Mouse (Mus musculus): ENCODE results near the gene Gm21970.
A peak's percentile ranks its signal among the peaks of the same experiment; 100 is the strongest.
"Not testable (repeated sequence)": the region's sequence is repeated elsewhere in the genome, so short reads cannot be mapped to it uniquely, and the experiment has no call there.

Gene Gm21970

DNA sequence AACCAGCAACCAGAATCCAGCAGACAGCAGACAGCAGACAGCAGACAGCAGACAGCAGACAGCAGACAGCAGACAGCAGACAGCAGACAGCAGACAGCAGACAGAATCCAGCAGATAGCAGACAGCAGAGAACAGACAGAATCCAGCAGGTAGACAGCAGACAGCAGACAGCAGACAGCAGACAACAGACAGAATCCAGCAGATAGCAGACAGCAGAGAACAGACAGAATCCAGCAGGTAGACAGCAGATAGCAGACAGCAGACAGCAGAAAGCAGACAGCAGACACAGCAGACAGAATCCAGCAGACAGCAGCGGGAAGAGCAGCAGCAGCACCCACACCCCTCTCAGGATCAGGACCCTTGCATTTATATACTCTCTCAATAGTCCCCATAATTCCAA, 47.1 kb downstream of the Gm21970 start:
- not testable (repeated sequence) for DNase-seq (ENCODE audit: low read depth)

DNA sequence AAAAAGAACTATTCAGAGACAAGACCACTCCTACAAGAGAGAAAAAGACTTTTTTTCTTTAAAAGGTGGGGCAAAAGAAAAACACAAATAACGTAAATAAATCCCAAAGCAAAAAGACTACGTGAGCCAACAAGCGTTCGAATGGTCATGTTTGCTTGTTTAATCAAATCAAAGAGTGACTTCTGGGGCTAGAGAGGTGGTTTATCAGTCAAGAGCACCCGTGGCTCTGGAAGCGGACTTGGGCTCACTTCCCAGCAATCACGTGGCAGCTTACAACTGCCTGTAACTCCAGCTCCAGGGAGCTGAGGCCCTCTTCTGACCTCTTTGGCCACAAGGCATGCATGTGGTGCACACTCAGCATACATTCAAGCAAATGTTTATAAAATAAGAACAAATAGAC, 49.8 kb downstream of the Gm21970 start:
- peak; percentile 43 for DNase-seq (ENCODE audit: low read depth)

DNA sequence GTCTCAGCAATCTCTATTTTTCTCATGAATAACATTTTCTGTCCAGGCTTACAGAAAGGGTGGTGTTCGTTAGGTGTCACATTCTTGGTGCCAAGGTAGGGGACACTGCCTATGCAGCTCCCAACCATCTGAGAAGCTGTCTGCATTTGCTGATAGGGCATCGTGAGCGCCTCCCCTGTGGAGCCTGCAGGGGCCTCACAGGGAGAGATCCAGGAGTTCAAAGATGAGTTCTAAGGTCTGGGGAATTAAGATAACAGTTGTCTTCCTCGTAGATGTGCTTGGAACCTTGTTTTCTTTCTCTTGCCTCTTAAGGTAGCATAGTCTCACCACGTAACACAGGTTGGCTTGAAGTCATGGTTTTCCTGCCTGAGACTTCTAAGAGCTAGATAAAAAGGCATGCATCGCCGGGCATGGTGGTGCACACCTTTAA, 50.3 kb downstream of the Gm21970 start:
- DNase-seq (ENCODE audit: low read depth): no peak

DNA sequence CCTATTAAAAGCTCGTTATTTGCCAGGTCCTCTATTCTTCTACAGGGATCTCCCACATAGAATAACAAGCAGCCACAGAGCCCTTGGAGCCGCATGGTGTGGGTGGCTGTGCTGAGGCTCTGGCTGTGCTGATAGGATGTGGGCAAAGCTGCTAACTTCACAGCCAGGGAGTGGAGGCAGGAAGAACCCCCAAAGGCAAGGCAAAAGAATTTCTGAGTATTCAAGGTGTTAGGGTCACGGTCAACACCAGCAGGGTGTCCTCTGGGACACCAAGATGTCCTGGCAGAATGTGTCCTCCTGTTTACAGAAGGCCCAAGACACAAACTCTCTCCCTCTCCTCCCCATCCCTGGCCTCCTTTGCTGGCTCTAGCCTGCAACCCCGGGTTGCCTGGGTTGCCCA, 50.9 kb downstream of the Gm21970 start:
- no peak for DNase-seq (ENCODE audit: low read depth)

- DNase-seq (ENCODE audit: low read depth): no peak
Measured at GRCm38 (mm10) chr16:91443211-91443611, 51.7 kb downstream of the Gm21970 start.

DNA sequence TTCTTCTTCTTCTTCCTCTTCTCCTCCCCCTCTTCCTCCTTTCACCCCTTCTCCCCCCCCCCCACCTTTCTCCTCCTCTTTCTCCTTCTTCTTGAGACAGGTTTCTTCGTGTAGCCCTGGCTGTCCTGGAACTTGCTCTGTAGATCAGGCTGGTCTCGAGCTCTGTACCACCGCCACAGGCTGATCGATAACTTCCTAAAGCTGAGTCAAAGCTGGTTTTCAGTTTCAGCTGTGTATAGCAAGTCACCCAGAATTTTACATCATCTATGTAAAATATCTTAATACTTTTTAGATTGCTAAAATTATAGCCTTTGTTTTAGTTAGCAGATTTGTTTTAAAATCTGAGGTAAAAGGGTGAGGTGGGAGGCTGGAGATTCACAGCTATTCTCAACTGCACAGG, 53.3 kb downstream of the Gm21970 start:
- no peak for DNase-seq (ENCODE audit: low read depth)

- DNase-seq (ENCODE audit: low read depth): no peak
Measured at GRCm38 (mm10) chr16:91445566-91445965, 54.0 kb downstream of the Gm21970 start.

DNA sequence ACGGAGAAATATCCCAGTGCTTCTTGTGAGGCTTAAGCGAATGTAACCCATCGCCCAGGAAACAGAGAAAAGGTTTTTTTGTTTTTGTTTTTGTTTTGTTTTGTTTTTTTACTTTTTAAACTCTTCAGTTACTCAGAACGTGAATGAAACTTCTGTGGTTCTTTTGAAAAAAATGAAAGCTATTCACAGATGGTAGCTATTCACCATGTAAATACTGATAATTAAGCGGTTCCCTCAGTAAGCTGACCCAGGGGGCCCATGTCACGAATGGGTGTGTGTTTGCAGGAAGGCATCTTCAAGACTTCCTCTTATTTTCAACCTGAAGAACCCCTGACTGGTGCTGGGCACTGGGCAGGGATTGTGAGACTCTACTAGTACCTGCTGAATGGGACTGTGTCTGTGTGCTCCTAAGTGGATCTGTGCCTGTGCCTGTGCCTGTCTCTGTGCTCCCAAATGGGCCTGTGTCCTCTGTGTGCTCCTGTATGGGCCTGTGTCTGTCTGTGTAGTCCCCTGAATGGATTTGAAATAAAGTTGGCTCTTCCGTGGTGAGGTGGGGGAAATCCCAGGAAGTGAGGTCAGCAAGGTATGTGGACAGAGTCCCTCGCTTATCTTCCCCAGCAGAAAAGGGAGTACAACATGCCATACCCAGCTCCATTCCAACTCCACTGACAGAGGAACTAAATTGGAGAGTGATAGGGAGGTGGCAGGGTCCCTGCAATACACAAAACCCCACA, 55.4 kb downstream of the Gm21970 start:
- no peak for DNase-seq (ENCODE audit: low read depth)

- DNase-seq (ENCODE audit: low read depth): no peak
Measured at GRCm38 (mm10) chr16:91447512-91447900, 56.0 kb downstream of the Gm21970 start.

- DNase-seq (ENCODE audit: low read depth): no peak
Measured at GRCm38 (mm10) chr16:91448088-91448487, 56.6 kb downstream of the Gm21970 start.

DNA sequence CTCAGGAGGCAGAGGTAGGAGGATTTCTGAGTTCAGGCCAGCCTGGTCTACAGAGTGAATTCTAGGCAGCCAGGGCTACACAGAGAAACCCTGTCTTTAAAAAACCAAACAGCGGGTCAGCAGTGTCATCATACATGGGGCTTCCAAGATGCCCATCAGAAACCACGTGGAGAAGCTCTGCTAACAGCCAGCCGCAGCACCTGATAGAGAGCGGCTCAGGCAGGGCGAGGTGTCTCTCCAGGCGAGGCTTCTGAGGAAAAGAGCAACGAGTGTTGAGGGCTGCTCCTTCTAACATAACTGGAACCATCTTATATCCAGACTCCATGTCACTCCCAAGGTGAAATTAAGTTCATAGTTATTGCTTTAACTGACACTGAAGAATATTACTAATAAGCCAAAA, 57.4 kb downstream of the Gm21970 start:
- no peak for DNase-seq (ENCODE audit: low read depth)

DNA sequence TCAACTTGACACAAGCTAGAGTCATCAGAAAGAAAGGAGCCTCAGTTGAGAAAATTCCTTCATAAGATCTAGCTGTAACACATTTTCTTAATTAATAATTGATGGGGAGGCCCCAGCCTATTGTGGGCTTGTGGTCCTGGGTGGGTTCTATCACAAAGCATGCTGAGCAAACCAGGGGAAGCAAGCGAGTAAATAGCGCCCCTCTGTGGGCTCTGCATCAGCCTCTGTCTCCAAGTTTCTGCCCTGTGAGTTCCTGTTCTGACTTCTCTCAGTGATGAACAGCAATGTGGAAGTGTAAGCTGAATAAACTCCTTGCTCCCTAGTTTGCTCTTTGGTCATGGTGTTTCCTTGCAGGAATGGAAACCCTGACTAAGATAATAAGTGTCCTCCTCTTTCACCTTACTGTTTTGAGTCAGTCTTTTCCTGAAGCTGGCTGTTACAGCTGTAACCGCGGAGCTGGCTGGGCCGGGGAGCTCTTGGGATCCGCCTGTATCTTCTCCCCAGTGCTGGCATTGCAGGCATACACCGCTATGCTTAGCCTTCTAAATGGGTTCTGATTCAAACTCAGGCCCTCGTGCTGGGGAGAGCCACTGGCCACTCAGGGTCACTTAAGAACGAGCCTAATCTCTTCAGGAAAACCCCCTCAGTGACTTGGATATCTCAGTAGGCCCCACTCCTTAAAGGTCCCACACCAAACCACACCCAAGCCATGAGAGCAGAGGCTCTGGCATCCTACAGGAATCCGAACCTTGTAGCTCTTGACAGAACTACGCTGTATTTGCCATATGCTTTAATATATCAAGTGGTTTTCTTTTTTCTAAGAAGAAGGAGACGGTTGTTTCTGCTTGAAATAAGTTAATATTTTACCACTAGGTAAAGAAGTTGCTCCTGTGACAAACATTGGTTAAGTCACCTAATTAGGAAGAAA, 58.9 kb downstream of the Gm21970 start:
- no peak for DNase-seq (ENCODE audit: low read depth)

- no peak for DNase-seq (ENCODE audit: low read depth)
Measured at GRCm38 (mm10) chr16:91451949-91452348, 60.4 kb downstream of the Gm21970 start.

GRCm38 (mm10) chr16:91452363-91452896, 60.9 kb downstream of the Gm21970 start:
- peak; percentile 76 for DNase-seq (ENCODE audit: low read depth)

DNA sequence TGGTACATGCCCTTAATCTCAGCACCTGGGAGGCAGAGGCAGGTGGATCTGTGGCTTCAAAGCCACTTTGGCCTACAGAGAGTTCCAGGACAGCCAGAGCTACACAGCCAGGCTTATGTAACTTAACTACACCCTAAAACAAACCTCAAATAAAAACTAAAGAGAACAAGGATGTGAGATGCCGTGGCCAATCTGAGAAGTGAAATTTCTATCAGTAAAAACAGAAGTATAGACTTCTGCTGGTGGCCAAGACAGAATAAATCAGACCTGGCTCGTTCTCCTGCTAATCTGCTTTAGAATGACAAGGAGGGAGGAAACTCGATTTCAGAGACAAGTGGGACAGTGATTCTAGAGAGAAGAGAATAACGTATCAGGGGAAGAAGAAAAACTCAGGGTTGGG, 64.3 kb downstream of the Gm21970 start:
- DNase-seq (ENCODE audit: low read depth): no peak

GRCm38 (mm10) chr16:91458301-91458746, 66.8 kb downstream of the Gm21970 start:
- DNase-seq (ENCODE audit: low read depth): no peak

- DNase-seq (ENCODE audit: low read depth): no peak
Measured at GRCm38 (mm10) chr16:91458976-91459375, 67.5 kb downstream of the Gm21970 start.

GRCm38 (mm10) chr16:91459396-91459795, 67.9 kb downstream of the Gm21970 start:
- DNase-seq (ENCODE audit: low read depth): no peak

DNA sequence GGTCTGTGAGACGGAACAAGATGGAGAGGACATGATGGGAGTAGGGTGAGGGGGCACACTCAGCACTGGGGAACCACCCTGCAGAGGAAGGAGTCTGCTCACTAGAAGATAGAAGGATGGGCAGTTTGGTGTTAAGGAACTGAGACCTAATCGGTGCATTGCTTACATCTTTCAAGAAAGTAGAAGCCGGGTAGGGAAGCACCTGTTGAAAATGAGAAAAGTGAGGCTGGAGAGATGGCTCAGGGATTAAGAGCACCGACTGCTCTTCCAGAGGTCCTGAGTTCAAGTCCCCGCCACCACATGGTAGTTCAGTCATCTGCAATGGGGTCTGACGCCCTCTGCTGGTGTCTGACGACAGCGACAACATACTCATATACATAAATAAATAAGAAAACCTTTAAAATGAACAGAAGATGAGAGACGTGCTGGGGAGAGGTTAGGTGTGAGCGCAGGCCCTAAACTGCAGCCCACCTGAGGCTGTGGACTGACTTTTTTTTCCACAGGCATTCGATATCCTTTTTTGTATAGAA, 68.4 kb downstream of the Gm21970 start:
- no peak for DNase-seq (ENCODE audit: low read depth)

GRCm38 (mm10) chr16:91461066-91461638, 69.6 kb downstream of the Gm21970 start:
- DNase-seq (ENCODE audit: low read depth): no peak

- DNase-seq (ENCODE audit: low read depth): no peak
Measured at GRCm38 (mm10) chr16:91461773-91462181, 70.3 kb downstream of the Gm21970 start.

DNA sequence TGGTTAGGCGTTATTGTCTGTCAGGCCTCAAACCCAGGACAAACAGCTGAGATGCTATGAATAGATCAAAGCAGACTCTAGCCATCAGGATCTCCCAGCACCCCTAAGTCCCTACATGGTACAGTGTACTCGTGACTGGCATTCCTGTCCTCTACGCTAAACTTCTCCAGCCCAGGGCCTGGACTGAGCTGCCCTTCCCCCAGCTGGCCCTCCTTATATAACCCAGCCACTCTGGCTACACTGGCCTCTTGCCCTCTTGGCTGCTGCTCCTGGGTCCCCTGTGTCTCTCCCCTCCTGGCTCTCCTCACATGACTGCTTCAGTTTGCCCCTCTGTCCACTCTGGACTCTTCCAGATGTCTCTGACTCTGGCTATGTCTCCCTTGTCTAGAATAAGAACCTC, 71.1 kb downstream of the Gm21970 start:
- no peak for DNase-seq (ENCODE audit: low read depth)

Measured in fibroblast of lung, adult 2 months (primary cell).